Mouse (Mus musculus) heart, postnatal 0 days (tissue): Measurements from ENCODE around the gene Macf1.

Experiments
- CTCF ChIP-seq: IDR thresholded peaks from 2 replicates; pipeline ENCODE4 v1.5.1; 2016; ENCODE audit warnings: antibody characterized with exemption, control low read depth, low read depth
- EP300 ChIP-seq: IDR thresholded peaks from 2 replicates; pipeline ENCODE4 v1.6.1; 2016; ENCODE audit warnings: antibody characterized with exemption, low read depth

GRCm38 (mm10) chr4:123448015-123448414 lies 236.1 kb downstream of the Macf1 start:
- no peak for TF ChIP-seq CTCF
- no peak for TF ChIP-seq EP300
